Mouse (Mus musculus) heart, postnatal 0 days (tissue): ENCODE results near the gene Hpse2. TPM values are rescaled to one million over a fixed set of nuclear protein-coding genes. Genes with fewer than 3 reads are reported as not detected.

Source experiments
- ATAC-seq: fragments of 200-750 bp; cut with Nextera tagmentation; 2 replicates; pipeline ENCODE4 v1.8.0; 2017; ENCODE audit warnings: low read depth, moderate number of reproducible peaks, moderate library complexity; ENCODE audit not compliant: insufficient read depth
- DNase-seq: peaks from one replicate; pipeline ENCODE4 v3.0.0-alpha.2; 2016; ENCODE audit warnings: low spot score
- H3K27ac ChIP-seq: fragments of 300-500 bp; sonication (generic); 2 replicates; pipeline ENCODE4 v1.5.1; 2014; ENCODE audit warnings: low read depth, mild to moderate bottlenecking
- H3K27me3 ChIP-seq: fragments of 300-500 bp; sonication (generic); 2 replicates; pipeline ENCODE4 v1.6.1; 2014; ENCODE audit warnings: low read length, mixed read lengths; ENCODE audit not compliant: control insufficient read depth, insufficient read depth
- H3K36me3 ChIP-seq: fragments of 300-500 bp; sonication (generic); replicated peaks from 2 replicates; pipeline ENCODE4 v1.6.1; 2014; ENCODE audit warnings: low read length, mixed read lengths; ENCODE audit not compliant: control insufficient read depth, insufficient read depth
- H3K4me1 ChIP-seq: fragments of 300-500 bp; sonication (generic); 2 replicates; pipeline ENCODE4 v1.6.1; 2014; ENCODE audit warnings: antibody characterized with exemption; ENCODE audit not compliant: control insufficient read depth, insufficient read depth
- H3K4me2 ChIP-seq: fragments of 300-500 bp; sonication (generic); 2 replicates; pipeline ENCODE4 v1.6.1; 2014; ENCODE audit warnings: low read depth, mild to moderate bottlenecking, low read length, moderate library complexity
- H3K4me3 ChIP-seq: fragments of 300-500 bp; sonication (generic); 2 replicates; pipeline ENCODE4 v1.5.1; 2014; ENCODE audit warnings: low read depth, low read length
- H3K9ac ChIP-seq: fragments of 300-500 bp; sonication (generic); replicated peaks from 2 replicates; pipeline ENCODE4 v1.6.1; 2014; ENCODE audit warnings: low read depth, low read length, mixed read lengths
- H3K9me3 ChIP-seq: fragments of 300-500 bp; sonication (generic); replicated peaks from 2 replicates; pipeline ENCODE4 v1.6.1; 2016; ENCODE audit warnings: low read length; ENCODE audit not compliant: control insufficient read depth
- CTCF ChIP-seq: IDR thresholded peaks from 2 replicates; pipeline ENCODE4 v1.5.1; 2016; ENCODE audit warnings: antibody characterized with exemption, control low read depth, low read depth
- EP300 ChIP-seq: IDR thresholded peaks from 2 replicates; pipeline ENCODE4 v1.6.1; 2016; ENCODE audit warnings: antibody characterized with exemption, low read depth
- WGBS: fragments of 180-500 bp; shearing (Covaris S2); extraction: QIAGEN DNeasy Blood & Tissue Kit; methylation state at CpG from one replicate; pipeline ENCODE4 v1.1.7; 2014; 5-methylcytosine and 5-hydroxymethylcytosine counted together
- polyA plus RNA-seq: library from polyadenylated mRNA; unstranded; fragments of >200 nt; fragmentation: Nextera tagmentation; extraction: Ambion mirVana; gene quantifications from 2 replicates; pipeline ENCODE4 v1.2.1, GENCODE M21; 2015
- total RNA-seq: library from RNA; depleted of rRNA; stranded (reverse); fragments of >200 nt; gene quantifications from 2 replicates; pipeline ENCODE4 v1.2.3, GENCODE M21; 2014; ENCODE audit warnings: low replicate concordance

Gene Hpse2
- total and polyA plus RNA-seq, 2 experiments from 2014 or later, result 0.45 to 0.69 TPM

DNA sequence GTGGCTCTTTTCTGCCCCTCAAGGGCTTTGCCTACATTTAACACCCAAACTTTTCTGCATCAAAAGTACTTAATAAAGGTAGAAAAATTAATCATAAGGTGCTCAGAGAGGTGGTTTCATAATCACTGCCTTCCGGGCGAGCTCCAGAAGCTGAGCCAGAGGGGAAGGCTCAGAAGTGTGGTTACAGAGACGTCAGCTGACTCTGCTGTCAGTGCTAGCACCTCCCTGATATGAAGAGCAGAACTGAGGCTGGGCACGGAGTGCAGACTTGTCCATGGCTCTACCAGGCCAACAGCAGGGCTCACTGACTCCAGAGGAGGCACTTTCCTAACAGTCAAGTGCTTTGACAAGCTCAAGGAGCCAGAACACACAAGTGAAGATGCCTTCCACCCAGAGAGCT is 559.0 kb downstream of the Hpse2 start:
- Histone ChIP-seq H3K27me3 (no peaks in the 10 kb centered on the region), H3K4me3 (no peak overlapping the region), H3K36me3 (no peaks in the 10 kb centered on the region), H3K9me3 (no peaks in the 10 kb centered on the region), H3K4me1 (no peaks in the 10 kb centered on the region), H3K9ac (no peak overlapping the region), H3K4me2 (no peak overlapping the region), H3K27ac (no peak overlapping the region)
- no peak for TF ChIP-seq CTCF
- TF ChIP-seq EP300, result no peak
- 17% methylated on average over 4 of the region's 4 CpGs for WGBS
- no peak for DNase-seq
- ATAC-seq, result no peak

DNA sequence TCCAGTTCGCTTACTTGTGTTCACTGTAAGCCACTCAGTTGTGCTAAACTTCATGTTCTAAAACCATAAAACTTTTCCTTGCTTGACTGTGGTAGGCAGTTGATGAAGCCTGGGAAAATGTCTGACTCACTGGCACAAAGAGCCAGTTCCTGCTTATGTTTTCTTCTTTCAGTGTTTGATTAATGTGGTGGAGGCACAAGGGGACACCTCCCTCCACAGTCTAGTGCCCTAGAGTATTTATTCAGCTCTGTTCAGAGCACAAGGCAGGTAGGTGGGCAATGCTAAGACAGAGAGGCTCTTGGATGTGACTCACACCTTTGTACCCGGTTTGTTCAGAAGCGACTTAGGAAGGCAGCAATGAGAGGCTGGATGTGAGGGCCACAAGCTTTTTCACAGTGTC is 560.3 kb downstream of the Hpse2 start:
- no peaks in the 10 kb centered on the region for H3K36me3 ChIP-seq
- H3K4me2 ChIP-seq, result no peak overlapping the region
- H3K9me3 ChIP-seq, result no peaks in the 10 kb centered on the region
- H3K9ac ChIP-seq, result no peak overlapping the region
- no peak overlapping the region for H3K27ac ChIP-seq
- WGBS, result 78% methylated on average over 3 of the region's 3 CpGs
- TF ChIP-seq EP300, result no peak
- TF ChIP-seq CTCF, result no peak
- H3K4me1 ChIP-seq, result no peaks in the 10 kb centered on the region
- H3K4me3 ChIP-seq, result no peak overlapping the region
- DNase-seq (no peak), ATAC-seq (no peak)
- no peaks in the 10 kb centered on the region for H3K27me3 ChIP-seq

DNA sequence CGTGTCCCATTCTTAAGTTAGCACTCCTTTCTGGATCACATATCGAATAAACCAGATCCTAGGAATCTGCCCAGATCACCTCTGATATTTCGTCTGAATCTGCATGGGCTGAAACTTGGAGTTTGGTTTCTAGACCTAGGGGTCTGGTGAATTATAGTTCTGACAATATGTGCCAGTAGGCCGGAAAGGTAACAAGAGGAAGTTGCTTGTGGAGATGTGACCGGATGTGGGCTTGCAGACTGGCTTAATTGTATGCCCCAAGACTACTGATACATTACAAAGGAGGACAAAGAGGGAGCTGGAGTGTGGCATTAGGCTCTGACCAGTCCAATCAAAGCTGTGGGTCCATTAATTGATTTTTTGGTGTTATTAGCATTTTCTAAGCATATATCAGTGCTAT is 568.0 kb downstream of the Hpse2 start:
- Histone ChIP-seq H3K27me3 (no peaks in the 10 kb centered on the region), H3K4me1 (no peaks in the 10 kb centered on the region), H3K27ac (no peak overlapping the region), H3K9me3 (no peaks in the 10 kb centered on the region), H3K4me3 (no peak overlapping the region), H3K36me3 (no peaks in the 10 kb centered on the region), H3K9ac (no peak overlapping the region), H3K4me2 (no peak overlapping the region)
- DNase-seq (no peak), ATAC-seq (no peak)
- TF ChIP-seq CTCF, result no peak
- TF ChIP-seq EP300, result no peak
- 81% methylated on average over 5 of the region's 5 CpGs for WGBS

DNA sequence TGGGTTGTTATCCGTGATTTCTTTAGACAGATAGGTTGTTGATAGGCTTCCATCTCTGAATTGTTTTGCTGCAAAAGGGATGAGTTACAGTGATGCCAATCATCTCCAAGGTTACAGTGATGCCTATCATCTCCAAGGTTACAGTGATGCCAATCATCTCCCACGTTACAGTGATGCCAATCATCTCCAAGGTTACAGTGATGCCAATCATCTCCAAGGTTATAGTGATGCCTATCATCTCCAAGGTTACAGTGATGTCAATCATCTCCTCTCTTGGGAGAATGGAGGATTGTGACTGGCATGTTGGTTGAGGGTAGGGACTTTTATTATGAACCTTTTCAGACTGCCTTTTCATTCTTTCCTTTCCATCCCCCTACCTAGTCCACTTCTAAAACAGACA is 570.4 kb downstream of the Hpse2 start:
- no peak for TF ChIP-seq CTCF
- no peaks in the 10 kb centered on the region for H3K4me1 ChIP-seq
- H3K27ac ChIP-seq, result no peak overlapping the region
- H3K9ac ChIP-seq, result no peak overlapping the region
- no peak for ATAC-seq
- WGBS, result 74% methylated on average over 2 of the region's 2 CpGs
- no peaks in the 10 kb centered on the region for H3K9me3 ChIP-seq
- no peak overlapping the region for H3K4me3 ChIP-seq
- H3K4me2 ChIP-seq, result no peak overlapping the region
- DNase-seq, result no peak
- no peaks in the 10 kb centered on the region for H3K27me3 ChIP-seq
- no peaks in the 10 kb centered on the region for H3K36me3 ChIP-seq

DNA sequence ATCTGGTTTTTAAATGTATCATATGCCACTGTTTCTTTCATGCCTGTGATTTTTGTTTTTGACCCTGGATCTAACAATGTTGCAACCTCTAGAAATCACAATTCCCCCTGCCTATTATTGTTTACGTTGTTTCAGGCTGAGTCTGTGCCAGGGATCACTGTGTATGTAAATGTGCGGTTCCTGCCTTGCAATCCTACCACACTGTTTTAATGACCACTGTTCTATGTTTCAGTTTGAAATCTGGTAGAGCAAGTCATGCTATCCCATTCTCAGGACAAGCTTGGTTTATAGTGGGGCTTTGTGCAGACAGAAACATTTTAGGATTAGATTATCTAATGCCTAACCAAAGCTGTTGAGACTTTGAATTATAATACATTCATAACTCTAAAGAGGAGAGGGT is 571.9 kb downstream of the Hpse2 start:
- WGBS, result 84% methylated on average over 2 of the region's 2 CpGs
- H3K9me3 ChIP-seq, result no peaks in the 10 kb centered on the region
- no peak overlapping the region for H3K9ac ChIP-seq
- H3K27ac ChIP-seq, result no peak overlapping the region
- H3K36me3 ChIP-seq, result no peaks in the 10 kb centered on the region
- DNase-seq (no peak), ATAC-seq (no peak)
- H3K4me1 ChIP-seq, result no peaks in the 10 kb centered on the region
- no peaks in the 10 kb centered on the region for H3K27me3 ChIP-seq
- no peak overlapping the region for H3K4me2 ChIP-seq
- TF ChIP-seq CTCF, result no peak
- no peak overlapping the region for H3K4me3 ChIP-seq

DNA sequence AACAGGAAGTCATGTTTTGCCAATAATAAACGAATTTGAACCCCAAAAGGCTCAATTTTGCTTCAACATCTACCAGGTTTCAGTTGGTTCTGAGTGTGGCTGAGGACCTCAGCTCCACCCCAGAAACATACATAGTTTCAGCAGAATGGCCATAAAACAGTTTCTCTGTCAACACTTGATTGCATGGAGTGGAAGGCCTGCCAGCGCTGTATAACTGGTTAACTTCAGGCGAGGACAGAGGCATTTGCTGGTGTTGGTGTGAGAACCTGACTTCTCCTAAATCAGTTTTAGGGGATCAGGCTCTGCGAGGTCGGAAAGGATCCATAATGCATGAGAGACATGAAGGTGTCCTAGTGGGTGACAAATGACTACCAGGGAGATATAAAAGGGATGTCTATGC is 578.0 kb downstream of the Hpse2 start:
- ATAC-seq, result no peak
- Histone ChIP-seq H3K27ac (no peak overlapping the region), H3K9me3 (no peaks in the 10 kb centered on the region), H3K27me3 (no peaks in the 10 kb centered on the region), H3K9ac (no peak overlapping the region), H3K4me3 (no peak overlapping the region), H3K4me2 (no peak overlapping the region), H3K36me3 (no peaks in the 10 kb centered on the region), H3K4me1 (no peaks in the 10 kb centered on the region)
- WGBS, result 64% methylated on average over 5 of the region's 5 CpGs
- no peak for DNase-seq
- no peak for TF ChIP-seq EP300
- no peak for TF ChIP-seq CTCF
